Mouse (Mus musculus): ENCODE results near the gene Epb41l2.

Epb41l2 gene

DNA sequence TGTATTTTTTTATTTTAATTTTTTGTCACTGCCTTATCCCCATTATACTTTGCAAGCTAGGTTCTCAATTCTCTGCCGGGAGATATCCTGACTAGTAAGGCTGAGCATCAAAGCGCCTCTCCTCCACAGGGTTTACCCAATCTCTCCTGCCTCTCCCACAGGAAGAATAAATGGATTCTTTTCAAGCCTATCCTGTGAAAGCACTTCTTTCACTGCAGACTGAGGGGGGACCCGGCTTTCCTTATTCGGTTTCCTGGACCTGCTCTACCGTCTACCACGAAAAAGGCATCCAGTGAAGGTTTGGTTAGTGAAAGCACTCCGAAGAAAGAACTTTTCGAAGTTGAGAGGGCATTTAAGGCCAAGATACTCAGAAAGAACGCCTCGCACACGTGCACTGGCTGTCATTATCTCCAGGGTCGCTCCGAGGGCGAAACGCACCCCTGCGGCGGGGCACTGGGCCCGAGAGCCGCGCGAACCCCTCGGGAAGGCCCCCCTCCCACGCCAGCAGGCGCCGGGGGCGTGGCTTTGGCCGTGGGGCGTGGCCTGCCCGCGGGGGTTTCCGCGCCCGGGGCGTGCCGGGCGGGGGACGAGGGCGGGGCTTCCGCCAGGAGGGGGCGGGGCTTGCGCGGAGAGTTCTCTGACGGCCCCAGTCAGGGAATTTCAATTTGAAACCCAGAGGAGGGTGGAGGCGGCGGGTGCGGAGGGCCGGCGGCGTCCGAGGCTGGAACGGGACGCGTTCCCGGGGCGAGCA is at the start of gene Epb41l2:
Epb41l2 (plus strand) TSS at position 591 of the 751 bp plus-strand sequence.
- DNase-seq (ENCODE audit: extremely low spot score, low spot score), result peak; percentile 97

GRCm38 (mm10) chr10:25309996-25310395 is 49.6 kb upstream of the Epb41l2 start:
- DNase-seq (ENCODE audit: extremely low spot score, low spot score), result no peak

GRCm38 (mm10) chr10:25310736-25311135 is 48.9 kb upstream of the Epb41l2 start:
- DNase-seq (ENCODE audit: extremely low spot score, low spot score), result no peak

GRCm38 (mm10) chr10:25311554-25312212 is 47.9 kb upstream of the Epb41l2 start:
- no peak for DNase-seq (ENCODE audit: extremely low spot score, low spot score)

DNA sequence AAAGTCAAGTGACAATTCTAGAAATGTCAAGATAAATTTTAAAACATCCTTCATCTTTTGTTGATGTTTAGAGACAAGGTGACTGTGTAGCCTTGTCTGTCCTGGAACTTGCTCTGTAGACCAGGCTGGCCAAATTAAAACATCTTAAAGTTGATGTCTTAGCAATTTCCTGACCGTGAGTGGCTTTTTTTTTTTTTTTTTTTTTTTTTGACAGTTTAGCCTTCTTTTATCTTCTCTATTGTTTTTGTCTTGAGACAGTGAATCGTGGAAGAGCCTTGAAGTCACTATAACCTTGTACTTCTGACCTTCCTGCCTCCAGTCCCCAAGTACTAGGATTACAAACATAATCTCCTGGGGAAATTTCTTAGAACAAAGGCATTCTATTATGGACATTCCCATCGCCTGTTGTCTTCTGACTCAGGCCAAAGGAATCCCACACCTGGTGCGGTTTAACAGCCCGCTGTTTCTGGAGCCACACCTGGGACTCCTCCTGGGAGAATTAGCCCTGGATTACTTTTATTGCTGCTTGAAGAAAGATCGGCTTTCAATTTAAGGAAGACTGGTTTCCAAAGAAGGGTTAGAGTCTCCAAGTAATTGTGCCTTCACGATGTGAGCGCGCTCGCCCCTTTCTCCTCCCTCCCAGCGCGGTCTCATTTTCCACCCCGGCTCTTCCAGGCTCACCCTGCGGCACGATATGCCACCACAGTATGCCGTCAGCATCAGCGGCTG is 45.6 kb upstream of the Epb41l2 start:
- no peak for DNase-seq (ENCODE audit: extremely low spot score, low spot score)

DNA sequence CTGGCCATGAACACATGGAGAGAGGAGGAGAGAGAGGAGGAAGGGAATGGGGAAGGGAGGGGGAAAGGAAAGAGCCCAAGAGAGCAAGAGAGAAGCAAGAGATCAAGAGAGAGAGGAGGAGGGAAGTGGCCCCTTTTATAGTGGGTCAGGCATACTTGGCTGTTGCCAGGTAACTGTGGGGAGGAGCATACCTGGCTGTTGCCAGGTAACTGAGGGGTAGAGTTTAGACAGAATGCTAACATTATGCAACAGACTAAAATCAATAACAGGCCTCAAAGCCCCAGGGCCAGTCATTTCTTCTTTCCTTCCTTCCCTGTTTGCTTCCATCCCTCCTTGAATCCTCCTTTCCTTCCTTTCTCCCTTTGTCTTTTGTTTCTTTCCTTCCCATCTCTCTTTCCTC is 41.9 kb upstream of the Epb41l2 start:
- no peak for DNase-seq (ENCODE audit: extremely low spot score, low spot score)

DNA sequence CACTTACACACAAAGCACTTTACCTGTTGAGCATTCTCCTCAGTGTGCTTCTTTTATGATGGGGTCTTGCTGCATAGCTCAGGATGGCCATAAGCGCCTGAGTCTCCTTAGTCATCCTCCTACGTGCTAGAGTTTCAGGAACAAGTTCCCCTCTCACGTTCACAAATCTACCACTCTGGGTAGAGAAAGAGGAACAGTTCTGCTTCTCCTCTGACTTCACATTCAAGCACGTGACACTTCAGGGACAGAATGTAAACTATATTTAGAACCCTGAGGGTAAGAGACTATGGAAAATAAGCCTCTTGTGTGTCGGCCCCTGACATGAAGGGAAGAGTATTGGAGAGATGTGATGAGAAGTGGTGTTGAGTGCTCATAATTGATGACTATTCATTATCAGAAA is 41.2 kb upstream of the Epb41l2 start:
- DNase-seq (ENCODE audit: extremely low spot score, low spot score), result no peak

- no peak for DNase-seq (ENCODE audit: extremely low spot score, low spot score)
Measured at GRCm38 (mm10) chr10:25319531-25319930, 40.1 kb upstream of the Epb41l2 start.

DNA sequence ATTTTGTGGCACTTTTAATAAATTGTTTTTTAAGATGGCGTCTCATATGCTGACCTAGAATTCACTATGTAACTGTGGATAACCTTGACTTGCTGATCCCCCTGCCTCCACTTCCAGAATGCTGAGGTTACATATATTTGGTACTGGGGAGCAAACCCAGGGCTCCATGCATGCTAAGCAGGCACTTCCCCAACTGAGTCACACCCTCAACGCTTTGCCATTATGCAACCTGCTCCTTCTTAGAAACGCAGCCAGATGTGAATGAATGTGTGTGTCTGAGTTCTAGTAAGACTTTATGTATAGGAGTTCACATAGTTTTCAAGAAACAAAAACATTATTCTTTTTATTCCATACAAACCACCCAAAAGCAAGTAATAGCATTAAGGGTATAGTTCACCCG is 38.4 kb upstream of the Epb41l2 start:
- no peak for DNase-seq (ENCODE audit: extremely low spot score, low spot score)

- DNase-seq (ENCODE audit: extremely low spot score, low spot score), result no peak
Measured at GRCm38 (mm10) chr10:25325690-25326089, 33.9 kb upstream of the Epb41l2 start.

GRCm38 (mm10) chr10:25327511-25327910 is 32.1 kb upstream of the Epb41l2 start:
- DNase-seq (ENCODE audit: extremely low spot score, low spot score), result no peak

DNA sequence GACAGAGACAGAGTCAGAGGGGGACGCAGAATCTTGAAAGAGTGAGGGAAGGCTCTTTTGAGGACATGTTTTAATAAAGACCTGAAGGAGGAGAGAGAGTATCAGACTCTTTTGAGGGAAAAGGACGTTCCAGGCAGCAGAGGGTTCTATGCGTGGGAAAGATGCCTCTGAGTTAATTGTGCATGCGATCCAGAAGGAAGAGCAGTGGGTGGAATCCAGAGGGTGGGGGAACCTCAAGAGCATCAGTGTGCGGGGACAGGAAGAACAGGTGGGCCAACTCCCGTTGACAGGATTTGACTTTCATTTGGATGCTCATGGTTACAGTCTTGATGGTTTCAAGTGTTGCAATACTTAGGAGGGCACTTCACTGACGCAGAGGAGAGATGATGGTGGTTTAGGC is 29.5 kb upstream of the Epb41l2 start:
- no peak for DNase-seq (ENCODE audit: extremely low spot score, low spot score)

GRCm38 (mm10) chr10:25331321-25332049 is 28.1 kb upstream of the Epb41l2 start:
- no peak for DNase-seq (ENCODE audit: extremely low spot score, low spot score)

GRCm38 (mm10) chr10:25333390-25334079 is 26.1 kb upstream of the Epb41l2 start:
- no peak for DNase-seq (ENCODE audit: extremely low spot score, low spot score)

DNA sequence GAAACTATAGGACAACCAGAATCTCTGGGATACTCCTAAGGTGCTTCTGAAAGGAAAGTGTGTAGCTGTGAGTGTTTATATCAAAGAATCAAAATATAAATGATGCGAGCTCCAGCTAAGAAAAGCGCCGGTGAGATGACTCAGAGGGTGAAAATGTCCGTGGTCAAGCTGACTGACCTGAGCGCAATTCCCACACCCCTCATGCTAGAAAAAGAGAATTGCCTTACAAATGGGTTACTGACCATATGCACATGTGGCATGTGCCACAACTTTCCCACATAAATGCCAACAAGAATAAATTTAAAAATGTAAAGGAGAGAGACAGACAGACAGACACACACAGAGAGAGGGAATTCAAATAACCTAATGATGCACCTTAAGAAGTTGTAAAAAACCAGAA is 18.9 kb upstream of the Epb41l2 start:
- no peak for DNase-seq (ENCODE audit: extremely low spot score, low spot score)

- no peak for DNase-seq (ENCODE audit: extremely low spot score, low spot score)
Measured at GRCm38 (mm10) chr10:25342801-25343200, 16.8 kb upstream of the Epb41l2 start.

DNA sequence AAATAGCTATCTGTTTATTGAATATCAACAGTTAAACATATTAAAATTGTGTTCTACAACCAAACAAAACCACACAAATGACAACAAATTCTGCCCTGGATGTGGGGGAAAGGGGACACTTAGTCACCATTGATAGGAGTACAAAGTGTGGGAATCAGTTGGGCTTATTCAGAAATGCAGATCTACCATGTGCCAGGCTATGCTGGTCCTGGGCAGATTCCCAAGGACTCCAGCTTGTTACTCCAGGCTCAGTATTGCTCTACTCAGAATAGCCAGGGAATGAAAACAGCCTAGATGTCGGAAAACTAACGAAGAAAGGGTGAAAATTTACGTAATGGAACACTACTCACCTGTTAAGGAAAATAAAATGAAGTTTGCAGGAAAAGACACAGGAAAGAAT is 5.7 kb upstream of the Epb41l2 start:
- no peak for DNase-seq (ENCODE audit: extremely low spot score, low spot score)

- no peak for DNase-seq (ENCODE audit: extremely low spot score, low spot score)
Measured at GRCm38 (mm10) chr10:25354390-25354789, 5.2 kb upstream of the Epb41l2 start.

- peak; percentile 55 for DNase-seq (ENCODE audit: extremely low spot score, low spot score)
Measured at GRCm38 (mm10) chr10:25359959-25360811, 587 bp downstream of the Epb41l2 start.

DNA sequence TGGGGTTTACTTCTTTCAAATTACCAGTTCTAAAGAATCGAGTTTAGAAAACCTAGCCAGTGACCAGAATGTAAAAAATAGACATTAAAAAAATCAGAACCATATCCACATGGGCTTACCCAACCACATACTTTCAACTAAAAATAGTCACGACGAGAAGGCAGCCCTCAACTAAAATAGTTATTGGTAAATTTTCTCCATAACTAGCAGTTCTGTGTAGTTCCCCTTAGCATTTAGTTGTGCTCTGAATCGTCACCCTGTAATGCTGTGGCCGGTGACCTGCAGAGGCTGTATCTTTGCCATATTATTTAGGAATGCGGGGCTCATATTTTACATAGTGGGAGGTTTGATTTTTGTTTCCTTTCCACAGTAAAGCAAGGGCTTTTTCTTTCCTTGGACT is 2.6 kb downstream of the Epb41l2 start:
- no peak for DNase-seq (ENCODE audit: extremely low spot score, low spot score)
